Mouse (Mus musculus): ENCODE measurements around the gene Cttnbp2. TPM values are rescaled to one million over a fixed set of nuclear protein-coding genes. Genes with fewer than 3 reads are reported as not detected.
"Not testable (repeated sequence)": the region's sequence is repeated elsewhere in the genome, so short reads cannot be mapped to it uniquely, and the experiment has no call there.

Cttnbp2 gene
- polyA plus RNA-seq, 1 experiment from 2014 or later: 29.8 TPM

- Histone ChIP-seq H3K4me1 (no peaks in the 10 kb centered on the region), H3K9me3 (no peaks in the 10 kb centered on the region), H3K27ac (no peak overlapping the region), H3K9ac (no peak overlapping the region), H3K36me3 (replicated peaks) (peaks cover 5% of the 10 kb centered on the region; the same call in 1 of the 2 replicates), H3K27me3 (no peaks in the 10 kb centered on the region), H3K4me3 (replicated peaks) (no peak overlapping the region), H3K4me2 (no peak overlapping the region)
- WGBS: 84% methylated on average over 2 of the region's 2 CpGs
- no peak for ATAC-seq (ENCODE audit: low FRiP score)
Measured at GRCm38 (mm10) chr6:18381380-18381779, 133.3 kb downstream of the Cttnbp2 start.

GRCm38 (mm10) chr6:18380300-18381202 lies 134.1 kb downstream of the Cttnbp2 start:
- H3K9ac ChIP-seq: no peak overlapping the region
- ATAC-seq (ENCODE audit: low FRiP score): no peak
- no peak overlapping the region for H3K4me3 ChIP-seq (replicated peaks)
- WGBS: 83% methylated on average over 13 of the region's 13 CpGs
- no peaks in the 10 kb centered on the region for H3K9me3 ChIP-seq
- H3K27me3 ChIP-seq: no peaks in the 10 kb centered on the region
- peaks cover 5% of the 10 kb centered on the region; the same call in 1 of the 2 replicates for H3K36me3 ChIP-seq (replicated peaks)
- no peaks in the 10 kb centered on the region for H3K4me1 ChIP-seq
- H3K4me2 ChIP-seq: no peak overlapping the region
- no peak overlapping the region for H3K27ac ChIP-seq

- 92% methylated on average over 2 of the region's 2 CpGs for WGBS
- H3K9ac ChIP-seq; H3K27ac ChIP-seq; H3K4me1 ChIP-seq; H3K4me3 ChIP-seq (replicated peaks); H3K9me3 ChIP-seq; ATAC-seq (ENCODE audit: low FRiP score); H3K4me2 ChIP-seq; H3K36me3 ChIP-seq (replicated peaks); H3K27me3 ChIP-seq: not testable (repeated sequence)
Measured at GRCm38 (mm10) chr6:18377755-18378154, 136.9 kb downstream of the Cttnbp2 start.

DNA sequence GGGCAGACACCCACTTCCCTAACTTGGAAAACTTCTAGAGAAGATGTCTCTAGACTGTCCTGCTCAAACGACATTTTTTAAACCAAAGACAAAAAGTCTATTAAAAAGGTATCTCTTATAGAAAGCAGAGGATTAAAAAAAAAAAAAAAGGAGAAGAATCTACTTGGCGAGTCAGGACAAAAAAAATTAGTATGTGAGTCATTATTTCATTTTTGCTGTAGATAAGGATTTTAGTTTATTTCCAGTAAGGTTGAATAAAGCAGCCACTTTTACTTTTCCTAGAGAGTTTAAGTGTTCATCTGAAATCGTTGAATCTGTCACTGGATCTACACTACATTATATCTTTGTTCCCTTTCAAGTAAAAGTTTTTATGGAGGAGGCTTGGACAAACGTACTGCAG lies 139.9 kb downstream of the Cttnbp2 start:
- Histone ChIP-seq H3K4me3 (replicated peaks) (no peak overlapping the region), H3K27me3 (no peaks in the 10 kb centered on the region), H3K9me3 (no peaks in the 10 kb centered on the region), H3K9ac (no peak overlapping the region), H3K36me3 (replicated peaks) (no peaks in the 10 kb centered on the region), H3K4me1 (no peaks in the 10 kb centered on the region), H3K4me2 (no peak overlapping the region), H3K27ac (no peak overlapping the region)
- 83% methylated on average over 4 of the region's 4 CpGs for WGBS
- ATAC-seq (ENCODE audit: low FRiP score): no peak

GRCm38 (mm10) chr6:18373652-18374051 lies 141.0 kb downstream of the Cttnbp2 start:
- Histone ChIP-seq H3K4me1 (no peaks in the 10 kb centered on the region), H3K36me3 (replicated peaks) (no peaks in the 10 kb centered on the region), H3K9ac (no peak overlapping the region), H3K27me3 (no peaks in the 10 kb centered on the region), H3K4me3 (replicated peaks) (no peak overlapping the region), H3K27ac (no peak overlapping the region), H3K9me3 (no peaks in the 10 kb centered on the region), H3K4me2 (no peak overlapping the region)
- 86% methylated on average over 1 of the region's 1 CpGs for WGBS
- no peak for ATAC-seq (ENCODE audit: low FRiP score)

DNA sequence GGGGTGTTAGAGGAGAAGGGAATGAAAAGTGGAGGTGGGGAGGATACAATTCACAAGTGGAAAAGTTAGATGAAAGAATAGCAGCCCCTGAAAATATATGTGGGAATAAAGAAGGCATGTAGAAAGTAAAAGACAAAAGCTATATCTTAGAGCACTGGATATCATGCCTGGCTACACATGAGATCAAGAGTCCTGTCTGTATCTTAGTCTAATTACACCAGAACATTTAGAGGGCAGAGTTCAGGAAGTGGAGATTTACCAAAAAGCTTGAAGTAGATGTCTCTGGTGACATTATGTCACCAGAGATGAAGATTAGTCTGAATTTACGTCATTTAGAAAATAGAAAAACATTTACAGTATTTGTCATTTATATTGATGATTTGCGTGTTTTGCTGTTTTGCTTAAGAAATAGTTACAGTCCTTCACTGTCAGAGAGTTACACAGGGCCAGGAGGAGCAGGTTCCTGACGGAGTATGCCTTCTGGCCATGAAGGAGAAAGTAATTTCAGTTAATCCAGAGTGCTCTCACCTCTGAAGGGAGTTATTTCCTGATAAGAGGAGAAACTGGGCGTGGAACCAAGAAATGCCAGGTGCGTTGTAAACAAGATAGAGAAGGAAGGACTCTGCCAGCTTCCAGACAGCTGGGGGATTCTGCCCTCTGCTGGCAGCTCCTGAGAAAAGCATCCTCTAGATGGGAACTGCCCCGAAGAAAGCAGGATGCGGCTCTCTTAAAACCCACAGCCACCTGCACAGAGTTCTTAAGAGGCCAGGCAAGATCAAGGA lies 142.0 kb downstream of the Cttnbp2 start:
- no peaks in the 10 kb centered on the region for H3K27me3 ChIP-seq
- H3K9ac ChIP-seq: no peak overlapping the region
- H3K4me2 ChIP-seq: no peak overlapping the region
- 38% methylated on average over 7 of the region's 7 CpGs for WGBS
- ATAC-seq (ENCODE audit: low FRiP score): peak; percentile 61
- H3K9me3 ChIP-seq: no peaks in the 10 kb centered on the region
- H3K36me3 ChIP-seq (replicated peaks): 0 out of 2 replicates have a peak, but pooled peaks cover 2% of the 10 kb centered on the region
- no peaks in the 10 kb centered on the region for H3K4me1 ChIP-seq
- no peak overlapping the region for H3K4me3 ChIP-seq (replicated peaks)
- H3K27ac ChIP-seq: no peak overlapping the region

GRCm38 (mm10) chr6:18369723-18370122 lies 144.9 kb downstream of the Cttnbp2 start:
- H3K36me3 ChIP-seq (replicated peaks): 0 out of 2 replicates have a peak, but pooled peaks cover 2% of the 10 kb centered on the region
- H3K4me2 ChIP-seq: no peak overlapping the region
- no peaks in the 10 kb centered on the region for H3K27me3 ChIP-seq
- no peak for ATAC-seq (ENCODE audit: low FRiP score)
- no peaks in the 10 kb centered on the region for H3K4me1 ChIP-seq
- no peak overlapping the region for H3K27ac ChIP-seq
- H3K9ac ChIP-seq: no peak overlapping the region
- 81% methylated on average over 4 of the region's 4 CpGs for WGBS
- no peaks in the 10 kb centered on the region for H3K9me3 ChIP-seq
- no peak overlapping the region for H3K4me3 ChIP-seq (replicated peaks)

DNA sequence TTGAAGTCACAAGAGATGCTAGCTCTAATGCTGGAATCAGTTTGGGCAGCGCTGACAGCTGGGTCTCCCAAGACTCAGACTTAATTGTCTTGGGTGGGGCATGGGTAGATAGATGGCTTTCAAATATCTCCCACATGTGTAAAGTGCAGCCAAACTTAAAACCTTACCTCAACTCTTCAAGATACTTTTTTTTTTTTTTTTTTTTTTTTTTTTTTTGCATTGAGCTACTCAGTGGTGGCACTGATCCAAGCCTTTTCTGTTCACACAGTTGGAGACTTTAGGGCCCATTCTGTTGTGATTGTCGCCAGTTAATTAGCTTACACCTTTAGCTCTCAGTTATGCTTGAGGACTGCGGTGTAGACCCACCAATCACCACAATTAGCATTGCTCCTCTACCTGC lies 145.6 kb downstream of the Cttnbp2 start:
- ATAC-seq (ENCODE audit: low FRiP score): peak; percentile 46; the same call in 1 of the 2 replicates
- Histone ChIP-seq H3K27me3 (no peaks in the 10 kb centered on the region), H3K4me1 (no peaks in the 10 kb centered on the region), H3K4me2 (no peak overlapping the region), H3K36me3 (replicated peaks) (0 out of 2 replicates have a peak, but pooled peaks cover 2% of the 10 kb centered on the region), H3K9me3 (no peaks in the 10 kb centered on the region), H3K27ac (no peak overlapping the region), H3K4me3 (replicated peaks) (no peak overlapping the region), H3K9ac (no peak overlapping the region)
- WGBS: 46% methylated on average over 3 of the region's 3 CpGs

- Histone ChIP-seq H3K9me3 (no peaks in the 10 kb centered on the region), H3K4me1 (no peaks in the 10 kb centered on the region), H3K9ac (no peak overlapping the region), H3K27ac (no peak overlapping the region), H3K4me3 (replicated peaks) (no peak overlapping the region), H3K36me3 (replicated peaks) (no peaks in the 10 kb centered on the region), H3K4me2 (no peak overlapping the region), H3K27me3 (no peaks in the 10 kb centered on the region)
- no peak for ATAC-seq (ENCODE audit: low FRiP score)
- WGBS: 88% methylated on average over 5 of the region's 5 CpGs
Measured at GRCm38 (mm10) chr6:18362232-18362631, 152.4 kb downstream of the Cttnbp2 start.

DNA sequence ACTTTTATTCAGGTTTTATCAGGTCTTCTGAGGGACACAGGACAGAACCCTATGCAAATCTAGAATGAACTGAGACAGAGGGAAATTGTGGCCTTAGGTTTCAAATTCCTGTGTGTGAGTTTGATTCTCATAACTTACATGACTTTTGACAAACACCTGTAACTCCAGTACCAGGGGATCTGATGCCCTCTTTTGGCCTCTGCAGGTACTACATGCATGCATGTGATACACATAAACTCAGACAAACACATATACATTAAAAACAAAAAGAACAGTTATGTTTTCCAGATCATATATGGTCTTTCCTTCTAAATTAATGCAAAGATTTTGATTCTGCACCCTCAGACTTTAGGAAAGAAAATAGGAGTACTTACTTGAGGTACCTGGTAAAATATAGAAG lies 153.7 kb downstream of the Cttnbp2 start:
- Histone ChIP-seq H3K27me3 (no peaks in the 10 kb centered on the region), H3K9ac (no peak overlapping the region), H3K9me3 (no peaks in the 10 kb centered on the region), H3K4me2 (no peak overlapping the region), H3K4me3 (replicated peaks) (no peak overlapping the region), H3K4me1 (no peaks in the 10 kb centered on the region), H3K36me3 (replicated peaks) (no peaks in the 10 kb centered on the region), H3K27ac (no peak overlapping the region)
- ATAC-seq (ENCODE audit: low FRiP score): no peak

DNA sequence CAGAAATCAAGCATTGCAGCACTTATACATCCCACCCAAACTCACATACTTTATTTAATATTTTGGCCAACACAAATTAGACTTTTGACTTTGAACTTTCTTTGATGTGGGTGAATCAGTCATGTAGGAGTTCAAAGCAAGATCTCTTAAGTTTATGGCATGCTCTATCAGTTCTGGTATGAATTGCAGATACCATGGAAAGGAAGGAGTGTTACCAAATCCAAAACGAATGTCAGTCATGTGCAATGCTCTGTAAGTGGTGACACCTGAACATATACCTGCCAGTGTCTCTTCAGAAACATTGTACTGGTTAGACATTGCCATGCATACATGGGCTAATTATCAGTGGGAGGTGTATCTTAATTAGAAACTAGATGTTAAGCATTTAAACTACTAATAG lies 154.5 kb downstream of the Cttnbp2 start:
- H3K9me3 ChIP-seq: no peaks in the 10 kb centered on the region
- H3K36me3 ChIP-seq (replicated peaks): no peaks in the 10 kb centered on the region
- H3K4me3 ChIP-seq (replicated peaks): no peak overlapping the region
- H3K4me2 ChIP-seq: no peak overlapping the region
- H3K4me1 ChIP-seq: no peaks in the 10 kb centered on the region
- no peaks in the 10 kb centered on the region for H3K27me3 ChIP-seq
- H3K27ac ChIP-seq: no peak overlapping the region
- WGBS: 73% methylated on average over 1 of the region's 1 CpGs
- no peak for ATAC-seq (ENCODE audit: low FRiP score)
- no peak overlapping the region for H3K9ac ChIP-seq

DNA sequence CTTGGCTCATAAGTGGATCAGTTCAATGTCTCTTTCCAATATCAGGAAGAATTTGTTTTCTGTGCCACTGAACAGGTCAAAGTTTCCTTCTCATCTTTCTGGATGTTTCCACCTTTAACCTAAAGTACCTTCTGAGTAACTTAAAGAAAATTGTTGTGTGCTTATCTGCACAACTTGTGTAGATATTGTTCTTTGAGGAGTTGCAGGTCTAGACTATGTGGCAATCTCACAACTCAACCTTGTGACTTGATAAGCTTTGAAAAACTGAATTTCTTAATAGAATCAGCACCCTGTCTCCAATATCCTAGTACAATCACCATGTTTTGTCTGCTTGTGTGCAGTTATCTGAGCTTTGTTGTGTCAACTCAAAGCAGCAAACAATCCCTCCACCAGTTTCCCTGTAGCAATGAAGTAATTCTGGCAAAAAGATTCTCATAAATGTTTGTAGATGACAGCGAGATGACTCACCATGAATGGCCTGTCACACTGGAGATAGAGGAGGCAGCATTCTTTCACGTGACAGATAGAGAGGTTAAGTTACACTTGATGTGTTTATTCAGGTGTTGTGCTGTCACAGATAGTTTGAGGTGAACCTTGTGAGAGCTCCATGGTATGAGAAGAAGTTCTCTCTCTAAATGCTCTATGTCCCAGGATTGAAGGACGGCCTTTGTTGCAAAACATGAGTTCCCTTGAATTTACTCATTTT lies 165.3 kb downstream of the Cttnbp2 start:
- H3K4me3 ChIP-seq (replicated peaks): no peak overlapping the region
- no peaks in the 10 kb centered on the region for H3K9me3 ChIP-seq
- ATAC-seq (ENCODE audit: low FRiP score): no peak
- no peaks in the 10 kb centered on the region for H3K4me1 ChIP-seq
- H3K27me3 ChIP-seq: no peaks in the 10 kb centered on the region
- H3K36me3 ChIP-seq (replicated peaks): no peaks in the 10 kb centered on the region
- WGBS: 65% methylated on average over 3 of the region's 3 CpGs
- no peak overlapping the region for H3K4me2 ChIP-seq
- H3K27ac ChIP-seq: no peak overlapping the region
- no peak overlapping the region for H3K9ac ChIP-seq
